13 mouse cellular contexts compared by ENCODE assay signal in the genomic region with DNA sequence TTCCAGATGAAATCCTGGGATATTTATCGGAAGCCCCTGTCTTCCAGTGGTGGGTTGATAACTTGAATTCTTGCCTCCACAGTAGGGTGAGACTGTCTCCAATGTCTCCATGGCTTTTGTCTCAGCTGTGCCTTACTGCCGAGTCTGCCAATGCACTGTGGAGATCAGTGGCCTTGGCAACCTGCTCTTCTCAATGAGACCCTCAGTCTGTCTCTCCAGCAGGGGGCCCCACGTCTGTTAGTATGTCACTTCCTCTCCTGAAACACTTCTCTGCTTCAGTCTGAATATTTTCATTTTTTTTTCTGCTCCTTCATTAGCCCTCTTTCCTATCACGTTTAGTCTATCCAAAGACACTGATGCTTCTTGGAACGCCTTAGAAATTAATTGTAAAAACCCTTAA.
A peak's percentile ranks its signal among the peaks of the same experiment; 100 is the strongest.
DNase-seq lines count a peak whose midpoint lies in the region; ATAC-seq and TF ChIP-seq lines count a peak whose summit lies in the region.
"Had no signal": no experiment of that assay in that cellular context is flagged by ENCODE, and none has a peak within 500 bp of the region (broad histone marks: within the 10 kb centered on the region; RNA-seq: fewer than 3 reads in every experiment).

No protein-coding gene starts in this region.

- H3K27me3 ChIP-seq in hindbrain, embryonic 11.5 days (ENCODE audit: control insufficient read depth, insufficient read depth, low read length) = no peaks in the 10 kb centered on the region
- no peaks in the 10 kb centered on the region for H3K27me3 ChIP-seq in hindbrain, embryonic 12.5 days
- no peaks in the 10 kb centered on the region for H3K27me3 ChIP-seq in midbrain, embryonic 10.5 days (ENCODE audit: low read depth, poor library complexity, severe bottlenecking)
- H3K27me3 ChIP-seq in midbrain, embryonic 13.5 days = no peaks in the 10 kb centered on the region
- no peaks in the 10 kb centered on the region for H3K27me3 ChIP-seq in MEL (ENCODE audit: control insufficient read depth in 1 of 2, insufficient read depth in 2 of 2, low read length in 2 of 2)
- H3K27me3 ChIP-seq: hindbrain, embryonic 13.5 days; liver, embryonic 15.5 days had no signal

- no peak for TF ChIP-seq EP300 in MEL (IDR thresholded peaks at IDR 0.05; ENCODE audit: low read depth in 1 of 2, low read length in 2 of 2)

- H3K4me2 ChIP-seq in hindbrain, embryonic 11.5 days (replicated peaks; ENCODE audit: low read depth, low read length) = no peak overlapping the region
- no peak overlapping the region for H3K4me2 ChIP-seq in hindbrain, embryonic 12.5 days (replicated peaks)
- H3K4me2 ChIP-seq in midbrain, embryonic 13.5 days (replicated peaks) = no peak overlapping the region
- H3K4me2 ChIP-seq: heart, embryonic 11.5 days; hindbrain, embryonic 13.5 days; liver, embryonic 15.5 days had no signal

- no peak for TF ChIP-seq POLR2A in MEL (IDR thresholded peaks at IDR 0.05; ENCODE audit: control insufficient read depth in 1 of 2, insufficient read depth in 1 of 2, low read depth in 1 of 2, low read length in 2 of 2, poor library complexity in 1 of 2)

- peak; percentile 19 to 39 (median 20); a peak in 3 of 6 replicates for TF ChIP-seq CTCF in MEL (IDR thresholded peaks at IDR 0.05 in 2 of 3, conservative IDR thresholded peaks at IDR 0.05 in 1 of 3; ENCODE audit: control insufficient read depth in 1 of 3, insufficient read depth in 1 of 3, low read depth in 2 of 3, low read length in 3 of 3, poor library complexity in 1 of 3, severe bottlenecking in 1 of 3)

- WGBS in hindbrain, embryonic 11.5 days = 74% methylated on average over 5 of the region's 5 CpGs
- WGBS in hindbrain, embryonic 12.5 days = 70% methylated on average over 5 of the region's 5 CpGs
- 71% methylated on average over 5 of the region's 5 CpGs for WGBS in midbrain, embryonic 10.5 days
- WGBS in midbrain, embryonic 13.5 days = 59% methylated on average over 5 of the region's 5 CpGs

- no peaks in the 10 kb centered on the region for H3K9me3 ChIP-seq in hindbrain, embryonic 11.5 days (ENCODE audit: control insufficient read depth, low read length)
- no peaks in the 10 kb centered on the region for H3K9me3 ChIP-seq in hindbrain, embryonic 12.5 days (replicated peaks)
- H3K9me3 ChIP-seq in midbrain, embryonic 10.5 days (replicated peaks) = no peaks in the 10 kb centered on the region
- H3K9me3 ChIP-seq in midbrain, embryonic 13.5 days = no peaks in the 10 kb centered on the region
- no peaks in the 10 kb centered on the region for H3K9me3 ChIP-seq in MEL (replicated peaks; ENCODE audit: insufficient read depth, low read length)
- H3K9me3 ChIP-seq: hindbrain, embryonic 13.5 days; liver, embryonic 15.5 days had no signal

- H3K36me3 ChIP-seq in hindbrain, embryonic 11.5 days (ENCODE audit: control insufficient read depth, insufficient read depth, low read length) = no peaks in the 10 kb centered on the region
- peaks cover 61% of the 10 kb centered on the region for H3K36me3 ChIP-seq in hindbrain, embryonic 12.5 days
- peaks cover 59% of the 10 kb centered on the region for H3K36me3 ChIP-seq in midbrain, embryonic 10.5 days
- H3K36me3 ChIP-seq in midbrain, embryonic 13.5 days = peaks cover 69% of the 10 kb centered on the region
- H3K36me3 ChIP-seq in MEL (ENCODE audit: control insufficient read depth in 1 of 2, insufficient read depth in 2 of 2, low read length in 2 of 2) = no peaks in the 10 kb centered on the region; a peak in 1 of 4 replicates

- H3K27ac ChIP-seq in hindbrain, embryonic 11.5 days (ENCODE audit: low read depth, low read length) = no peak overlapping the region
- H3K27ac ChIP-seq in hindbrain, embryonic 12.5 days = no peak overlapping the region
- H3K27ac ChIP-seq in midbrain, embryonic 10.5 days (replicated peaks) = no peak overlapping the region
- H3K27ac ChIP-seq in midbrain, embryonic 13.5 days = no peak overlapping the region
- H3K27ac ChIP-seq in MEL (ENCODE audit: control insufficient read depth, low read depth, low read length) = no peak overlapping the region
- H3K27ac ChIP-seq: hindbrain, embryonic 13.5 days; liver, embryonic 15.5 days had no signal

- H3K4me1 ChIP-seq in hindbrain, embryonic 11.5 days (replicated peaks; ENCODE audit: control insufficient read depth, insufficient read depth, low read length) = no peaks in the 10 kb centered on the region
- H3K4me1 ChIP-seq in hindbrain, embryonic 12.5 days = no peaks in the 10 kb centered on the region
- H3K4me1 ChIP-seq in midbrain, embryonic 10.5 days = no peaks in the 10 kb centered on the region
- H3K4me1 ChIP-seq in midbrain, embryonic 13.5 days (replicated peaks) = no peaks in the 10 kb centered on the region
- H3K4me1 ChIP-seq in MEL (ENCODE audit: control insufficient read depth in 1 of 2, insufficient read depth in 2 of 2, low read length in 2 of 2) = no peaks in the 10 kb centered on the region
- H3K4me1 ChIP-seq: hindbrain, embryonic 13.5 days; liver, embryonic 15.5 days had no signal

- TF ChIP-seq RAD21 in MEL (IDR thresholded peaks at IDR 0.05; ENCODE audit: low read depth, low read length) = peak; percentile 2; the same call in 1 of the 2 replicates

- no peak overlapping the region for H3K9ac ChIP-seq in hindbrain, embryonic 11.5 days (ENCODE audit: low read depth, low read length)
- no peak overlapping the region for H3K9ac ChIP-seq in hindbrain, embryonic 12.5 days
- H3K9ac ChIP-seq in midbrain, embryonic 13.5 days (replicated peaks) = no peak overlapping the region
- no peak overlapping the region for H3K9ac ChIP-seq in MEL (ENCODE audit: control insufficient read depth, low read depth, low read length, poor library complexity, severe bottlenecking)
- H3K9ac ChIP-seq: hindbrain, embryonic 13.5 days; liver, embryonic 15.5 days had no signal

- no peak overlapping the region for H3K4me3 ChIP-seq in hindbrain, embryonic 11.5 days (ENCODE audit: low read depth, low read length)
- no peak overlapping the region for H3K4me3 ChIP-seq in hindbrain, embryonic 12.5 days
- no peak overlapping the region for H3K4me3 ChIP-seq in midbrain, embryonic 10.5 days
- no peak overlapping the region for H3K4me3 ChIP-seq in midbrain, embryonic 13.5 days (replicated peaks)
- H3K4me3 ChIP-seq in MEL (ENCODE audit: control insufficient read depth in 1 of 2, insufficient read depth in 1 of 2, low read depth in 2 of 2, low read length in 2 of 2) = no peak overlapping the region
- H3K4me3 ChIP-seq: hindbrain, embryonic 13.5 days; liver, embryonic 15.5 days had no signal

- peak; percentile 22 for DNase-seq in hindbrain, embryonic 11.5 days (ENCODE audit: low spot score)
- peak; percentile 34 for DNase-seq in midbrain, embryonic 10.5 days (ENCODE audit: low spot score)
- peak; percentile 37 for DNase-seq in MEL (ENCODE audit: low read depth, low spot score)
- DNase-seq in retina, postnatal 1 day = peak; percentile 52
- DNase-seq in gastrocnemius, adult 8-10 months (ENCODE audit: low spot score in 2 of 2) = no peak
- DNase-seq: adrenal gland, postnatal 10 days; cerebellum, adult 9-10 months; thymus, postnatal 36 days had no signal

- no peak for ATAC-seq in hindbrain, embryonic 11.5 days (ENCODE audit: low FRiP score)
- ATAC-seq in hindbrain, embryonic 12.5 days (ENCODE audit: low FRiP score) = no peak
- no peak for ATAC-seq in midbrain, embryonic 13.5 days

- H3K79me2 ChIP-seq in MEL (ENCODE audit: control insufficient read depth, insufficient read depth, low read length, poor library complexity) = no peaks in the 10 kb centered on the region

TF ChIP-seq in MEL, 35 proteins besides CTCF, POLR2A, EP300 and RAD21:
- TF ChIP-seq RCOR1 (IDR thresholded peaks at IDR 0.05; ENCODE audit: low read depth, low read length) (no peak), CHD2 (IDR thresholded peaks at IDR 0.05; ENCODE audit: low read length) (no peak), SMC3 (IDR thresholded peaks at IDR 0.05; ENCODE audit: low read depth, low read length) (peak; percentile 18; the same call in 1 of the 2 replicates), TCF12 (IDR thresholded peaks at IDR 0.05; ENCODE audit: low read depth, low read length) (no peak)
TF ChIP-seq in MEL: peak in this region for 1.

Comparison
In these comparisons a context has a peak if more than half of its experiments do, and no peak if none do; other contexts are left out.
1. DNase-seq: peak in hindbrain, embryonic 11.5 days (single experiment), midbrain, embryonic 10.5 days (single experiment), MEL (single experiment) and retina, postnatal 1 day (single experiment); none in gastrocnemius, adult 8-10 months (0 of 2).